In genomic region chr2:127927452-127928273, GRCm38 (mm10) we compare ENCODE assay signal across 10 mouse cellular contexts.
DNase-seq lines count a peak whose midpoint lies in the region; ATAC-seq and TF ChIP-seq lines count a peak whose summit lies in the region.
"Had no signal": no experiment of that assay in that cellular context is flagged by ENCODE, and none has a peak within 500 bp of the region (broad histone marks: within the 10 kb centered on the region; RNA-seq: fewer than 3 reads in every experiment).

No protein-coding gene starts in this region.

- no peaks in the 10 kb centered on the region for H3K9me3 ChIP-seq in heart, embryonic 16.5 days (replicated peaks; ENCODE audit: control insufficient read depth, low read length)
- H3K9me3 ChIP-seq in embryonic facial prominence, embryonic 10.5 days, result no peaks in the 10 kb centered on the region

- no peak overlapping the region for H3K4me3 ChIP-seq in heart, embryonic 16.5 days (ENCODE audit: low read length)
- H3K4me3 ChIP-seq in embryonic facial prominence, embryonic 10.5 days, result 0 out of 2 replicates have a peak overlapping the region, but pooled peaks have one; percentile 3
- no peak overlapping the region for H3K4me3 ChIP-seq in myocyte

- H3K36me3 ChIP-seq in heart, embryonic 16.5 days (ENCODE audit: control insufficient read depth, insufficient read depth), result no peaks in the 10 kb centered on the region
- no peaks in the 10 kb centered on the region for H3K36me3 ChIP-seq in embryonic facial prominence, embryonic 10.5 days (replicated peaks)
- H3K36me3 ChIP-seq in myocyte (ENCODE audit: control insufficient read depth, insufficient read depth), result no peaks in the 10 kb centered on the region

- H3ac ChIP-seq in myocyte (ENCODE audit: control insufficient read depth, insufficient read length), result no peak overlapping the region

- H3K4me1 ChIP-seq in heart, embryonic 16.5 days (ENCODE audit: control insufficient read depth, insufficient read depth, low read length), result peaks cover 3% of the 10 kb centered on the region
- H3K4me1 ChIP-seq in embryonic facial prominence, embryonic 10.5 days, result peaks cover 46% of the 10 kb centered on the region

- WGBS in heart, embryonic 16.5 days, result 43% methylated on average over 15 of the region's 15 CpGs
- WGBS in embryonic facial prominence, embryonic 10.5 days, result 32% methylated on average over 15 of the region's 15 CpGs

- H3K9ac ChIP-seq in heart, embryonic 16.5 days (ENCODE audit: low read length), result no peak overlapping the region

- H3K27ac ChIP-seq in heart, embryonic 16.5 days (ENCODE audit: low read length), result peak overlapping the region; percentile 38; the same call in 1 of the 2 replicates
- H3K27ac ChIP-seq in embryonic facial prominence, embryonic 10.5 days (replicated peaks), result peak overlapping the region; percentile 67

- no peak for TF ChIP-seq POLR2A in myocyte (IDR thresholded peaks at IDR 0.05; ENCODE audit: insufficient read length, low read depth)

- no peak for DNase-seq in heart, adult 8-10 months (ENCODE audit: low spot score)
- DNase-seq in B cell, adult 2 months, result peak; percentile 13 to 25
- DNase-seq in embryonic facial prominence, embryonic 10.5 days (ENCODE audit: low spot score), result peak; percentile 31
- DNase-seq in cerebellum, adult 8-10 months, result no peak
- DNase-seq in urinary bladder, adult 2 months (ENCODE audit: low spot score), result no peak
- DNase-seq in ovary, postnatal 36 days (ENCODE audit: low spot score), result no peak
- DNase-seq: lung, postnatal 14 days; right cerebral cortex, postnatal 14 days had no signal

- no peaks in the 10 kb centered on the region for H3K79me2 ChIP-seq in myocyte (ENCODE audit: control insufficient read depth, insufficient read depth)

- no peaks in the 10 kb centered on the region; the same call in 1 of the 2 replicates for H3K27me3 ChIP-seq in heart, embryonic 16.5 days (ENCODE audit: control insufficient read depth, insufficient read depth, low read length)
- H3K27me3 ChIP-seq in embryonic facial prominence, embryonic 10.5 days (replicated peaks; ENCODE audit: low read depth, poor library complexity, severe bottlenecking), result no peaks in the 10 kb centered on the region
- H3K27me3 ChIP-seq in myocyte (ENCODE audit: control insufficient read depth, insufficient read depth, insufficient read length), result peaks cover 22% of the 10 kb centered on the region

- ATAC-seq in heart, embryonic 16.5 days (replicated peaks; ENCODE audit: extremely low read depth, insufficient read depth, low FRiP score), result peak; percentile 71

- no peak overlapping the region; the same call in 1 of the 2 replicates for H3K4me2 ChIP-seq in heart, embryonic 16.5 days (ENCODE audit: low read depth, low read length)
- peak overlapping the region; percentile 9 for H3K4me2 ChIP-seq in myocyte (ENCODE audit: low read depth)

TF ChIP-seq in myocyte, 11 proteins besides CTCF, POLR2A, EP300 and RAD21:
- TF ChIP-seq E2F4 (IDR thresholded peaks at IDR 0.05; ENCODE audit: insufficient read depth), result no peak
- no peak for TF ChIP-seq SRF (IDR thresholded peaks at IDR 0.05; ENCODE audit: control insufficient read depth, insufficient read length, low read depth)
- TF ChIP-seq CEBPB (IDR thresholded peaks at IDR 0.05; ENCODE audit: insufficient read depth, poor library complexity, severe bottlenecking), result no peak
- TF ChIP-seq MAX (IDR thresholded peaks at IDR 0.05; ENCODE audit: low read depth), result no peak
- no peak for TF ChIP-seq POLR2AphosphoS2 (IDR thresholded peaks at IDR 0.05; ENCODE audit: insufficient read length, low read depth)
- no peak for TF ChIP-seq REST (IDR thresholded peaks at IDR 0.05; ENCODE audit: insufficient read depth, insufficient read length)
- no peak for TF ChIP-seq MYOG (IDR thresholded peaks at IDR 0.05; ENCODE audit: control insufficient read depth in 1 of 3, insufficient read depth in 1 of 3, insufficient read length in 2 of 3, low read depth in 2 of 3)
- TF ChIP-seq USF1 (IDR thresholded peaks at IDR 0.05; ENCODE audit: low read depth), result no peak

Comparison
In these comparisons a context has a peak if more than half of its experiments do, and no peak if none do; other contexts are left out.
1. DNase-seq: peak in B cell, adult 2 months (2 of 2) and embryonic facial prominence, embryonic 10.5 days (single experiment); none in heart, adult 8-10 months (single experiment), cerebellum, adult 8-10 months (single experiment), urinary bladder, adult 2 months (single experiment) and ovary, postnatal 36 days (single experiment).